ENCODE assay signal across 13 mouse cellular contexts in the genomic region with DNA sequence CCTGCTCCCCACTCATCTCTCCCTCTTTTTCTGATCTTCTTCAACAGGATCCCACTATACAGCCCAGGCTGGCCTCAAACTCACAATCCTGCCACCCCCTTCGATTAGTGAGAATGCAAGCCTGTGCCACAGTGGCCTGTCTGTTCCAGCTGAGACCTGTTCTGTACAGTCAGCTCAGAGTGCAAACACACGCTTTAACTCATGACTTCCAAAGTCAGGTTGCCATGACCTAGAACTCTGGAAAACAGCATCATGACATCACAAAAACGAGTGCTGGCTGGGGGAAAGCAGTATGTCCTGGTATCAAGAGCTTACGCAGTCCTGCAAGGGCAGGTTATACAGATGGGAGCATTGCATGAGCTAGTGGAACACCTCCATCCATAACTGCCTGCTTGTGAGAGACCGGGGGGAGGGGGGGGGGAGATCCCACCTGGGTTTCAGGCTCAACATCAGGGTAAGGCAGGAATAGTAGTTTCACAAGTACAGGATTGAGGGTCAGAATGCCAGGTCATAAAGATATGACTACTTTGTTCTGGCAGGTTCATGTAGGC. TPM values are rescaled to one million over a fixed set of nuclear protein-coding genes. Genes with fewer than 3 reads are reported as not detected.
DNase-seq lines count a peak whose midpoint lies in the region; ATAC-seq and TF ChIP-seq lines count a peak whose summit lies in the region.
"Had no signal": no experiment of that assay in that cellular context is flagged by ENCODE, and none has a peak within 500 bp of the region (broad histone marks: within the 10 kb centered on the region; RNA-seq: fewer than 3 reads in every experiment).

No protein-coding gene starts in this region.

- no peaks in the 10 kb centered on the region for H3K9me3 ChIP-seq in forebrain, embryonic 12.5 days
- no peaks in the 10 kb centered on the region for H3K9me3 ChIP-seq in forebrain, embryonic 11.5 days (ENCODE audit: control insufficient read depth, low read length)
- no peaks in the 10 kb centered on the region for H3K9me3 ChIP-seq in stomach, embryonic 14.5 days (ENCODE audit: control insufficient read depth, low read depth, low read length)
- H3K9me3 ChIP-seq in stomach, postnatal 0 days (ENCODE audit: control insufficient read depth, low read length): no peaks in the 10 kb centered on the region
- H3K9me3 ChIP-seq in limb, embryonic 14.5 days (ENCODE audit: control insufficient read depth, low read length): no peaks in the 10 kb centered on the region
- H3K9me3 ChIP-seq in neural tube, embryonic 15.5 days (replicated peaks): no peaks in the 10 kb centered on the region
- no peaks in the 10 kb centered on the region for H3K9me3 ChIP-seq in heart, embryonic 11.5 days (replicated peaks; ENCODE audit: control insufficient read depth, low read length)

- H3K27me3 ChIP-seq in forebrain, embryonic 12.5 days: 0 out of 2 replicates have a peak, but pooled peaks cover 4% of the 10 kb centered on the region
- H3K27me3 ChIP-seq in forebrain, embryonic 11.5 days (ENCODE audit: control insufficient read depth, insufficient read depth, low read length): no peaks in the 10 kb centered on the region
- H3K27me3 ChIP-seq in stomach, embryonic 14.5 days (ENCODE audit: control insufficient read depth, insufficient read depth, low read length): no peaks in the 10 kb centered on the region
- no peaks in the 10 kb centered on the region for H3K27me3 ChIP-seq in stomach, postnatal 0 days (ENCODE audit: control insufficient read depth, insufficient read depth, low read length)
- H3K27me3 ChIP-seq in limb, embryonic 14.5 days (ENCODE audit: control insufficient read depth, insufficient read depth, low read length): no peaks in the 10 kb centered on the region
- no peaks in the 10 kb centered on the region for H3K27me3 ChIP-seq in neural tube, embryonic 15.5 days (replicated peaks)
- peaks cover 2% of the 10 kb centered on the region; the same call in 1 of the 2 replicates for H3K27me3 ChIP-seq in heart, embryonic 11.5 days (ENCODE audit: control insufficient read depth, insufficient read depth, low read length)

- 0 out of 2 replicates have a peak, but pooled peaks cover 5% of the 10 kb centered on the region for H3K4me1 ChIP-seq in forebrain, embryonic 12.5 days
- H3K4me1 ChIP-seq in forebrain, embryonic 11.5 days (replicated peaks; ENCODE audit: control insufficient read depth, insufficient read depth, low read length): no peaks in the 10 kb centered on the region
- no peaks in the 10 kb centered on the region for H3K4me1 ChIP-seq in stomach, embryonic 14.5 days (ENCODE audit: control insufficient read depth, insufficient read depth, low read length)
- H3K4me1 ChIP-seq in stomach, postnatal 0 days (replicated peaks; ENCODE audit: control insufficient read depth, insufficient read depth): no peaks in the 10 kb centered on the region
- 0 out of 2 replicates have a peak, but pooled peaks cover 3% of the 10 kb centered on the region for H3K4me1 ChIP-seq in limb, embryonic 14.5 days (ENCODE audit: control insufficient read depth, insufficient read depth, low read length)
- H3K4me1 ChIP-seq in neural tube, embryonic 15.5 days: no peaks in the 10 kb centered on the region
- peaks cover 2% of the 10 kb centered on the region; the same call in 1 of the 2 replicates for H3K4me1 ChIP-seq in heart, embryonic 11.5 days (ENCODE audit: control insufficient read depth, insufficient read depth, low read length)

- H3K9ac ChIP-seq in forebrain, embryonic 12.5 days: no peak overlapping the region
- H3K9ac ChIP-seq in forebrain, embryonic 11.5 days (ENCODE audit: low read length): no peak overlapping the region
- H3K9ac ChIP-seq in stomach, embryonic 14.5 days (replicated peaks; ENCODE audit: low read depth, low read length): no peak overlapping the region
- H3K9ac ChIP-seq in stomach, postnatal 0 days (ENCODE audit: low read length): no peak overlapping the region
- H3K9ac ChIP-seq in limb, embryonic 14.5 days (ENCODE audit: low read depth, low read length, severe bottlenecking): no peak overlapping the region
- H3K9ac ChIP-seq in neural tube, embryonic 15.5 days (replicated peaks): no peak overlapping the region
- no peak overlapping the region for H3K9ac ChIP-seq in heart, embryonic 11.5 days (ENCODE audit: low read depth, low read length)

- TF ChIP-seq EP300 in stomach, postnatal 0 days (optimal IDR thresholded peaks at IDR 0.05): no peak

- no peaks in the 10 kb centered on the region for H3K36me3 ChIP-seq in forebrain, embryonic 12.5 days (replicated peaks)
- H3K36me3 ChIP-seq in forebrain, embryonic 11.5 days (ENCODE audit: control insufficient read depth, insufficient read depth, low read length): no peaks in the 10 kb centered on the region
- no peaks in the 10 kb centered on the region for H3K36me3 ChIP-seq in stomach, embryonic 14.5 days (ENCODE audit: control insufficient read depth, insufficient read depth, low read length)
- no peaks in the 10 kb centered on the region for H3K36me3 ChIP-seq in stomach, postnatal 0 days (ENCODE audit: control insufficient read depth, insufficient read depth, low read length)
- no peaks in the 10 kb centered on the region for H3K36me3 ChIP-seq in limb, embryonic 14.5 days (ENCODE audit: control insufficient read depth, insufficient read depth, low read length)
- H3K36me3 ChIP-seq in neural tube, embryonic 15.5 days: no peaks in the 10 kb centered on the region
- H3K36me3 ChIP-seq in heart, embryonic 11.5 days (ENCODE audit: control insufficient read depth, insufficient read depth, low read length): no peaks in the 10 kb centered on the region

- peak; percentile 67; the same call in 1 of the 2 replicates for ATAC-seq in forebrain, embryonic 12.5 days (ENCODE audit: low FRiP score)
- no peak for ATAC-seq in forebrain, embryonic 11.5 days (replicated peaks; ENCODE audit: low FRiP score)
- 0 out of 2 replicates have a peak, but pooled peaks have one; percentile 35 for ATAC-seq in stomach, embryonic 14.5 days (ENCODE audit: insufficient number of reproducible peaks, insufficient read depth, low FRiP score, low read depth)
- ATAC-seq in stomach, postnatal 0 days (ENCODE audit: low FRiP score, low TSS enrichment): no peak; the same call in 1 of the 2 replicates
- no peak for ATAC-seq in limb, embryonic 14.5 days (ENCODE audit: low FRiP score, low read depth)
- ATAC-seq in neural tube, embryonic 15.5 days (ENCODE audit: low FRiP score): peak; percentile 67
- no peak for ATAC-seq in heart, embryonic 11.5 days (replicated peaks; ENCODE audit: insufficient number of reproducible peaks, low FRiP score, low TSS enrichment)

- 79% methylated on average over 5 of the region's 5 CpGs for WGBS in forebrain, embryonic 12.5 days
- 79% methylated on average over 5 of the region's 5 CpGs for WGBS in forebrain, embryonic 11.5 days
- WGBS in stomach, embryonic 14.5 days: 72% methylated on average over 5 of the region's 5 CpGs
- 73% methylated on average over 5 of the region's 5 CpGs for WGBS in stomach, postnatal 0 days
- 72% methylated on average over 5 of the region's 5 CpGs for WGBS in limb, embryonic 14.5 days
- 83% methylated on average over 5 of the region's 5 CpGs for WGBS in neural tube, embryonic 15.5 days
- WGBS in heart, embryonic 11.5 days (ENCODE audit: insufficient replicate concordance): 60% methylated on average over 5 of the region's 5 CpGs

- no peak overlapping the region for H3K4me3 ChIP-seq in forebrain, embryonic 12.5 days (replicated peaks)
- H3K4me3 ChIP-seq in forebrain, embryonic 11.5 days (ENCODE audit: low read depth, low read length): no peak overlapping the region
- H3K4me3 ChIP-seq in stomach, embryonic 14.5 days (ENCODE audit: low read depth, low read length): no peak overlapping the region
- no peak overlapping the region for H3K4me3 ChIP-seq in stomach, postnatal 0 days (ENCODE audit: low read depth, low read length)
- H3K4me3 ChIP-seq in limb, embryonic 14.5 days (replicated peaks; ENCODE audit: low read length): no peak overlapping the region
- no peak overlapping the region for H3K4me3 ChIP-seq in neural tube, embryonic 15.5 days (replicated peaks)
- no peak overlapping the region for H3K4me3 ChIP-seq in heart, embryonic 11.5 days (ENCODE audit: low read depth, low read length)

- no peak for TF ChIP-seq CTCF in stomach, postnatal 0 days (IDR thresholded peaks at IDR 0.05; ENCODE audit: low read depth)

- no peak for TF ChIP-seq POLR2A in limb, embryonic 14.5 days (IDR thresholded peaks at IDR 0.05; ENCODE audit: borderline replicate concordance, extremely low read depth, insufficient read depth, insufficient read length)

- peak overlapping the region; percentile 38; the same call in 1 of the 2 replicates for H3K4me2 ChIP-seq in forebrain, embryonic 12.5 days
- H3K4me2 ChIP-seq in forebrain, embryonic 11.5 days (ENCODE audit: low read depth, low read length, severe bottlenecking): no peak overlapping the region
- no peak overlapping the region for H3K4me2 ChIP-seq in stomach, embryonic 14.5 days (replicated peaks; ENCODE audit: low read depth, low read length)
- no peak overlapping the region for H3K4me2 ChIP-seq in stomach, postnatal 0 days (replicated peaks; ENCODE audit: low read depth)
- 0 out of 2 replicates have a peak overlapping the region, but pooled peaks have one; percentile 32 for H3K4me2 ChIP-seq in limb, embryonic 14.5 days (replicated peaks; ENCODE audit: low read depth, low read length, severe bottlenecking)
- peak overlapping the region; percentile 47 for H3K4me2 ChIP-seq in neural tube, embryonic 15.5 days
- no peak overlapping the region for H3K4me2 ChIP-seq in heart, embryonic 11.5 days

- no peak overlapping the region for H3K27ac ChIP-seq in forebrain, embryonic 12.5 days
- no peak overlapping the region for H3K27ac ChIP-seq in forebrain, embryonic 11.5 days (ENCODE audit: low read depth, low read length)
- H3K27ac ChIP-seq in stomach, embryonic 14.5 days (ENCODE audit: low read length): no peak overlapping the region
- no peak overlapping the region for H3K27ac ChIP-seq in stomach, postnatal 0 days (replicated peaks)
- no peak overlapping the region for H3K27ac ChIP-seq in limb, embryonic 14.5 days (replicated peaks; ENCODE audit: low read depth, low read length)
- no peak overlapping the region for H3K27ac ChIP-seq in neural tube, embryonic 15.5 days (replicated peaks)
- H3K27ac ChIP-seq in heart, embryonic 11.5 days (ENCODE audit: low read depth, low read length): no peak overlapping the region

- DNase-seq in forebrain, embryonic 11.5 days (ENCODE audit: low spot score): no peak
- DNase-seq in stomach, postnatal 0 days (ENCODE audit: low spot score): no peak
- no peak for DNase-seq in limb, embryonic 14.5 days (ENCODE audit: low spot score)
- no peak for DNase-seq in cerebellum, adult 11 months
- DNase-seq: adrenal gland, postnatal 25 days; gastrocnemius, postnatal 36 days; kidney, postnatal 14 days; lung, postnatal 10 days; thymus, postnatal 25 days had no signal

RNA-seq across cellular contexts. Expression of gene Msrb2, which starts 25.8 kb away (rescaled TPM):
- 10.3 and 11.1 TPM in 2 replicates for polyA plus RNA-seq in forebrain, embryonic 12.5 days (2016; fragmentation: Nextera tagmentation; extraction: Ambion mirVana)
- polyA plus RNA-seq in forebrain, embryonic 11.5 days (2014; fragmentation: Nextera tagmentation; extraction: Ambion mirVana): 10.3 and 12.1 TPM in 2 replicates
- polyA plus RNA-seq in stomach, embryonic 14.5 days (2014; fragmentation: Nextera tagmentation; extraction: Ambion mirVana): 22.7 and 27.1 TPM in 2 replicates
- polyA plus RNA-seq in stomach, postnatal 0 days (2015; fragmentation: Nextera tagmentation; extraction: Ambion mirVana): 12.1 and 12.4 TPM in 2 replicates
- 22.3 and 23.7 TPM in 2 replicates for polyA plus RNA-seq in limb, embryonic 14.5 days (2012; rRNA removed)
- 25.1 and 25.6 TPM in 2 replicates for polyA plus RNA-seq in limb, embryonic 14.5 days (2014; fragmentation: Nextera tagmentation; extraction: Ambion mirVana)
- 12.1 and 16.5 TPM in 2 replicates for polyA plus RNA-seq in neural tube, embryonic 15.5 days (2015; fragmentation: Nextera tagmentation; extraction: Ambion mirVana)
- polyA plus RNA-seq in heart, embryonic 11.5 days (2014; fragmentation: Nextera tagmentation; extraction: Ambion mirVana): 27.1 and 32.7 TPM in 2 replicates

Comparison
In these comparisons a context has a peak if more than half of its experiments do, and no peak if none do; other contexts are left out.
1. ATAC-seq: peak in forebrain, embryonic 12.5 days (single experiment), stomach, embryonic 14.5 days (single experiment) and neural tube, embryonic 15.5 days (single experiment); none in forebrain, embryonic 11.5 days (single experiment), stomach, postnatal 0 days (single experiment), limb, embryonic 14.5 days (single experiment) and heart, embryonic 11.5 days (single experiment).
2. H3K4me2 ChIP-seq: peak in forebrain, embryonic 12.5 days (single experiment), limb, embryonic 14.5 days (single experiment) and neural tube, embryonic 15.5 days (single experiment); none in forebrain, embryonic 11.5 days (single experiment), stomach, embryonic 14.5 days (single experiment), stomach, postnatal 0 days (single experiment) and heart, embryonic 11.5 days (single experiment).